Mouse (Mus musculus) hindbrain, embryonic 14.5 days (tissue): ENCODE data around the gene Pphln1. TPM values are rescaled to one million over a fixed set of nuclear protein-coding genes. Genes with fewer than 3 reads are reported as not detected.
"Not testable (repeated sequence)": the region's sequence is repeated elsewhere in the genome, so short reads cannot be mapped to it uniquely, and the experiment has no call there.

Source experiments
- ATAC-seq: fragments of 200-750 bp; cut with Nextera tagmentation; 2 replicates; pipeline ENCODE4 v1.8.0; 2017; ENCODE audit warnings: moderate number of reproducible peaks, mild to moderate bottlenecking, moderate TSS enrichment, moderate library complexity; ENCODE audit not compliant: low FRiP score
- DNase-seq: peaks from one replicate; pipeline ENCODE4 v3.0.0-alpha.2; 2015; ENCODE audit warnings: low spot score
- H3K27ac ChIP-seq: fragments of 300-500 bp; sonication (generic); 2 replicates; pipeline ENCODE4 v1.5.1; 2014; ENCODE audit warnings: mild to moderate bottlenecking, moderate library complexity
- H3K27me3 ChIP-seq: fragments of 300-500 bp; sonication (generic); 2 replicates; pipeline ENCODE4 v1.6.1; 2014; ENCODE audit warnings: mild to moderate bottlenecking, low read length, mixed read lengths; ENCODE audit not compliant: control insufficient read depth, insufficient read depth
- H3K36me3 ChIP-seq: fragments of 300-500 bp; sonication (generic); replicated peaks from 2 replicates; pipeline ENCODE4 v1.6.1; 2014; ENCODE audit not compliant: control insufficient read depth, insufficient read depth
- H3K4me1 ChIP-seq: fragments of 300-500 bp; sonication (generic); replicated peaks from 2 replicates; pipeline ENCODE4 v1.6.1; 2014; ENCODE audit warnings: antibody characterized with exemption, low read length, mixed read lengths; ENCODE audit not compliant: control insufficient read depth, insufficient read depth
- H3K4me2 ChIP-seq: fragments of 300-500 bp; sonication (generic); replicated peaks from 2 replicates; pipeline ENCODE4 v1.6.1; 2014; ENCODE audit warnings: mild to moderate bottlenecking, moderate library complexity
- H3K4me3 ChIP-seq: fragments of 300-500 bp; sonication (generic); replicated peaks from 2 replicates; pipeline ENCODE4 v1.5.1; 2014; ENCODE audit warnings: mild to moderate bottlenecking, low read length
- H3K9ac ChIP-seq: fragments of 300-500 bp; sonication (generic); 2 replicates; pipeline ENCODE4 v1.6.1; 2014
- H3K9me3 ChIP-seq: fragments of 300-500 bp; sonication (generic); 2 replicates; pipeline ENCODE4 v1.6.1; 2016; ENCODE audit warnings: low read length; ENCODE audit not compliant: control insufficient read depth
- WGBS: fragments of 180-500 bp; shearing (Covaris S2); extraction: QIAGEN DNeasy Blood & Tissue Kit; methylation state at CpG from one replicate; pipeline ENCODE4 v1.1.7; 2014; 5-methylcytosine and 5-hydroxymethylcytosine counted together
- polyA plus RNA-seq: library from polyadenylated mRNA; unstranded; fragments of >200 nt; fragmentation: Nextera tagmentation; extraction: Ambion mirVana; gene quantifications from 2 replicates; pipeline ENCODE4 v1.2.1, GENCODE M21; 2014

The Pphln1 gene
- 26.4 and 28.6 TPM in 2 replicates for polyA plus RNA-seq

DNA sequence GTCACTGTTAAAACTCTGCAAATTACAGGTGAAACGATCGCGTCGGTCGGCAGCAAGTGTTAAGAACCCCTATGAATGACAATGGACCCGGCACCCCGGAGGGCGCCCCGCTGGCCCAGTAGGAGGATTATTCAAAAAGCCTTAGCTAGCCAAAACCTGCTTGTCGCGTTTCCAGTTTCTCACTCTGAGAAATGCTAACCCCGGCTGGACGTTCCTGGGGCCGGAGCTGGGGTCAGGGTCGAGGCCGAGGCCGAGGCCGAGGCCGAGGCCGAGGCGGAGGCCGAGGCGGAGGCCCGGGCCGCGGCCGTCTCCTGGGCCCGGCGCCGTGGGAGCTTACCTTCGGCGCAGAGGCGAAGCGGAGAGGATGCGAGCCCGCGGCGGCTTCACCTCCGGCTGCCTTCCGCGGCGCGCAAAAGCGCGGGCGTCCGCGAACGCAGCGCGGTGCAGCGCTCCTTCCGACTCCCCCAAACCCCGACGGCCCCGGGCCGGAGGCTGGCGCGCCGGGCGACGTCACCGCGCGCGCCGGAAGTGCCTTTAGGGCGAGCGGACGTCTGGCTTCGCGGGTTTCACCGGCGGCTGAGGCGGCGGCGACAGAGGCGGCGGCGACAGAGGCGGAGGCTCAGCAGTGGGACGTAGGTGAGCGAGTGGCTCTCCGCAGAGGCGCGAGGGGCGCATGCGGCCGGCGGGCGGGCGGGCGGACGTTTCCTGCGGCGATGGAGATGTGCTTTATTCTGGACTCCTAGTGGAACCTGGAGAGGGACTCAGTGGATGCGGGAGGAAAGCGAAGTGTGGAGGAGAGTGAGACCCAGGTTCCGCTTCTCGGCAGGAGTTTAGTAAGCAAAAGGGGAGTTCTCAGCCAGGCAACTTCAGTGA, at the start of gene Pphln1, which contains the start of gene Zcrb1:
Pphln1 (plus strand) TSS at position 525 of the 873 bp plus-strand sequence.
Zcrb1 (minus strand) TSS at position 509 of the 873 bp plus-strand sequence.
- Histone ChIP-seq H3K4me1 (peaks cover 35% of the 10 kb centered on the region), H3K27ac (peak within 1 kb of the TSS; percentile 89), H3K9me3 (no peaks in the 10 kb centered on the region), H3K4me3 (peak within 1 kb of the TSS; percentile 100), H3K36me3 (peaks cover 27% of the 10 kb centered on the region), H3K4me2 (peak within 1 kb of the TSS; percentile 90), H3K27me3 (no peaks in the 10 kb centered on the region), H3K9ac (peak within 1 kb of the TSS; percentile 96)
- under 1% methylated on average over 82 of the region's 100 CpGs for WGBS
- DNase-seq (peak; percentile 94), ATAC-seq (peak; percentile 96)

DNA sequence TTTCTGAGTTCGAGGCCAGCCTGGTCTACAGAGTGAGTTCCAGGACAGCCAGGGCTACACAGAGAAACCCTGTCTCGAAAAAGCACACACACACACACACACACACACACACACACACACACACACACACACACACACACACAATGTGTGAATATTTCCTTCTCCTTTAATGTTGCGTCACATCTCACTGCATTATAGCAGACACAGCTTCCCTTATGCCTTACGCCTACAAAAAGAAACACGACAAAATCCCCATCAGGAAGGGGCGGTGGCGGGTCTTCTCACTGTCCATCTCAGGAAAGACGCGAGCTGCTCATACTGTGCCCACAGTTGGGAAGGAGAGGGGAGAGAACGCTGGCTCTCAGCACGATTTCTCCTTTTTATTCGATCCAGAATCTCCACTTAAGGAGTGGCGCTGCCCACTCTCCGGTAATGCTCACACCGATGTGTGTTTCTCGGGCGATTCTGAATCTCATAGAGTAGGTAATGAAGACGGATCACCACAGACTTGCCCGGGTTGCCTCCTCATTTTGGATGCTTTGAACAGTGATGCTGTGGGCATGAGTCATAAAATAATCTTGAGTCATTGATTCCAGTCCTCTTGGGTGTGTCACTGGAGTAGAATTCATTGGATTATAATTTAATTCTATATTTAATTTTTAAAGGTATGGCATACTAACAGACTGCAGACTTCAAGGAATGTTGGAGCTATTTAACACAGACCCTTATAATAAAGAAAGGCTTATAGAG, 39.6 kb upstream of the Pphln1 start:
- Histone ChIP-seq H3K4me1 (no peaks in the 10 kb centered on the region), H3K4me3 (no peak overlapping the region), H3K4me2 (no peak overlapping the region), H3K9ac (no peak overlapping the region), H3K9me3 (no peaks in the 10 kb centered on the region), H3K27me3 (no peaks in the 10 kb centered on the region), H3K27ac (no peak overlapping the region), H3K36me3 (no peaks in the 10 kb centered on the region)
- no peak for DNase-seq
- no peak for ATAC-seq
- WGBS = 90% methylated on average over 17 of the region's 19 CpGs

DNA sequence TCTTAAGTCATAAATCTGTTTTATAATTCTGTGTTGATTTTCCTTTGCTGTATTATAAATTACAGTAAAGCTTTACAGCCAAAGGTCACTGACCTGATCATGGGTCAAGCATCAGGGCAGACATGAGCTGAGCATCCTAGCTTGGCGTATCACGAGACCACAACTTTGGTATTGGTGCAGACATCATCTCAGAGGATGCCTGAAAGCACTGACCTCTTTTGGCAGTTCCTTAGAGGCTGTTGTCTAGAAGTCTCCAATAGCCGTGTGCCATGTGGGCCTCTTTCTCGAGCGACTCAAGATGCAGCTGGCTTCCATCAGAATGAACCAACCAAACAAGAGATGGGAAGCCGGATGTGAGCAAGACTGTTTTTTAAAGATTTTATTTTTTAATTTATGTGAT, 32.6 kb upstream of the Pphln1 start:
- no peak overlapping the region for H3K27ac ChIP-seq
- H3K9ac ChIP-seq = no peak overlapping the region
- H3K4me1 ChIP-seq = no peaks in the 10 kb centered on the region
- ATAC-seq = no peak
- H3K27me3 ChIP-seq = no peaks in the 10 kb centered on the region
- H3K9me3 ChIP-seq = no peaks in the 10 kb centered on the region
- H3K36me3 ChIP-seq = no peaks in the 10 kb centered on the region
- no peak overlapping the region for H3K4me2 ChIP-seq
- DNase-seq = no peak
- no peak overlapping the region for H3K4me3 ChIP-seq
- WGBS = 93% methylated on average over 6 of the region's 6 CpGs

DNA sequence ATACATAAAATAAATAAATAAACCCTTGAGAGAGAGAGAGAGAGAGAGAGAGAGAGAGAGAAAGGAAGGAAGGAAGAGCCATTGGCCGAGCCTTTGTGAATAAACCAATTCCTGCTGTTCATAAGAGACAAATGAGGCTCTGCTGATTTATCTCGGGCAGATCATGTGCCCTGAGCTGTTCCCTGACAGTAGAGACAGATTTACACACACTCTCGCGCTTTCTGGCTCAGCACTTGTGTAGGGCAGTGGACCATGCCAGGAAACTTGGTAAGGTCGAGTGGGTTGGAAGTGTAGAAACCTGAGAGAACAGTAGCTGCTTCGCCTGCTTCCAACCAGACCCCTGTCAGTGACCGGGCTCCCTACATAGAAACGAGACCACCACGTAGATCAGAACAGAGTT, 29.6 kb upstream of the Pphln1 start:
- DNase-seq (no peak), ATAC-seq (no peak)
- Histone ChIP-seq H3K36me3 (no peaks in the 10 kb centered on the region), H3K4me1 (no peaks in the 10 kb centered on the region), H3K9me3 (no peaks in the 10 kb centered on the region), H3K27ac (no peak overlapping the region), H3K4me3 (no peak overlapping the region), H3K4me2 (no peak overlapping the region), H3K9ac (no peak overlapping the region), H3K27me3 (no peaks in the 10 kb centered on the region)
- 77% methylated on average over 9 of the region's 9 CpGs for WGBS

DNA sequence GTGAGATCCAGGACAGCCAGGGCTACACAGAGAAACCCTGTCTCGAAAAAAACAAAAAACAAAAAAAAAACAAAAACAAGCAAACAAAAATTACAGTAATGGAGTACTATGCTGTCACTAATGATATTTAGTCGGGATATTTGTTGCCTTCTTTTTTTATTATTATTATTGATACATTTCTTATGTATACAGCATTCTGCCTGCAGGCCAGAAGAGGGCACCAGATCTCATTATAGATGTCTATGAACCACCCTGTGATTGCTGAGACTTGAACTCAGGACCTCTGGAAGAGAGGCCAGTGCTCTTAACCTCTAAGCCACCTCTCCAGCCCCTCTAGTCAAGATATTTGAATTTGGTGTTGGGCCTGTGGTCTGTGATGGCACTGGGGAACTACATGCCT, 26.3 kb upstream of the Pphln1 start:
- H3K9ac ChIP-seq = no peak overlapping the region
- DNase-seq (no peak), ATAC-seq (no peak)
- no peaks in the 10 kb centered on the region for H3K9me3 ChIP-seq
- 85% methylated on average over 2 of the region's 2 CpGs for WGBS
- H3K27me3 ChIP-seq = no peaks in the 10 kb centered on the region
- H3K4me3 ChIP-seq = no peak overlapping the region
- no peaks in the 10 kb centered on the region for H3K4me1 ChIP-seq
- no peak overlapping the region for H3K4me2 ChIP-seq
- H3K27ac ChIP-seq = no peak overlapping the region
- H3K36me3 ChIP-seq = no peaks in the 10 kb centered on the region

DNA sequence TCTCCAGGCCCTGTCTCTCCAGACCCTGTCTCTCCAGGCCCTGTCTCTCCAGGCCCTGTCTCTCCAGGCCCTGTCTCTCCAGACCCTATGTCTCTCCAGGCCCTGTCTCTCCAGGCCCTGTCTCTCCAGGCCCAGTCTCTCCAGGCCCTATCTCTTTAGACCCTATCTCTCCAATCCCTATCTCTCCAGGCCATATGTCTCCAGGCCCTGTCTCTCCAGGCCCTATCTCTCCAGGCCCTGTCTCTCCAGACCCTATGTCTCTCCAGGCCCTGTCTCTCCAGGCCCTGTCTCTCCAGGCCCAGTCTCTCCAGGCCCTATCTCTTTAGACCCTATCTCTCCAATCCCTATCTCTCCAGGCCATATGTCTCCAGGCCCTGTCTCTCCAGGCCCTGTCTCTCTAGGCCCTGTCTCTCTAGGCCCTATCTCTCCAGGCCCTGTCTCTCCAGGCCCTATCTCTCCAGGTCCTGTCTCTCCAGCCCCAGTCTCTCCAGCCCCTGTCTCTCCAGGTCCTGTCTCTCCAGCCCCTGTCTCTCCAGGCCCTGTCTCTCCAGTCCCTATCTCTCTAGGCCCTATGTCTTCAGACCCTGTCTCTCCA, 25.5 kb upstream of the Pphln1 start:
- not testable (repeated sequence) for H3K9ac ChIP-seq, ATAC-seq, H3K4me3 ChIP-seq, H3K27ac ChIP-seq, H3K4me1 ChIP-seq, H3K4me2 ChIP-seq, H3K9me3 ChIP-seq, DNase-seq, H3K36me3 ChIP-seq, H3K27me3 ChIP-seq

DNA sequence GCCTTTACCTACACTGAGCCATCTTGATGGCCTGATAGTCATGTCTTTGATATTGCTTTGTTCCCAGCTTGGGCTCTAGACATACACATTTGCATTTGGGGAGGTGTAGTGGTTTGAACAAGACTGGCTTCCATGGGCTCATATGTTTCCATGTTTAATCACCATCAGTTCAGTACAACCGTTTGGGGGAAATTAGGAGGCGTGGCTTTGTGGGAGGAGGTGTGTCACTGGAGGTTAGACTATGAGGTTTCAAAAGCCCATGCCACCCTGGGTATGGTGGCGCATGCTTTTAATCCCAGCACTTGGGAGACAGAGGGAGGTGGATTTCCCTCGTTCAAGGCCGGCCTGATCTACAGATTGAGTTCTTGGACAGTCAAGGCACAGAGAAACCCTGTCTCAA, 22.5 kb upstream of the Pphln1 start:
- Histone ChIP-seq H3K36me3 (no peaks in the 10 kb centered on the region), H3K4me3 (no peak overlapping the region), H3K4me2 (no peak overlapping the region), H3K27me3 (no peaks in the 10 kb centered on the region), H3K9me3 (no peaks in the 10 kb centered on the region), H3K27ac (no peak overlapping the region), H3K9ac (no peak overlapping the region), H3K4me1 (no peaks in the 10 kb centered on the region)
- 89% methylated on average over 5 of the region's 5 CpGs for WGBS
- DNase-seq (no peak), ATAC-seq (no peak)

DNA sequence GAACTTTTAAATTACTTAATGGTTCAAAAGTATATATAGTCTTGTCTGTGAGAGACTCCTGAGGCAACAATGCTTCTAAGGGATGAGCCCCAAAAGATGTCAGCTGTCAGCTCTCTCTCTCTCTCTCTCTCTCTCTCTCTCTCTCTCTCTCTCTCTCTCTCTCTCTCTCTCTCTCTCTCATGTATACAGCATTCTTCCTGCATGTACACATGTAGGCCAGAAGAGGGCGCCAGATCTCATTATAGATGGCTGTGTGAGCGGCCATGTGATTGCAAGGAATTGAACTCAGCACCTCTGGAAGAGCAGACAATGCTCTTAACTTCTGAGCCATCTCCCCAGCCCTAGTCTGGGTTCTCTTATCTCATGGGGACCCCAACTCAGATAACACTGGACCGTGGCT, 19.0 kb upstream of the Pphln1 start:
- 70% methylated on average over 3 of the region's 3 CpGs for WGBS
- Histone ChIP-seq H3K4me3 (no peak overlapping the region), H3K9ac (no peak overlapping the region), H3K36me3 (no peaks in the 10 kb centered on the region; the same call in 1 of the 2 replicates), H3K4me2 (no peak overlapping the region), H3K27ac (no peak overlapping the region), H3K4me1 (no peaks in the 10 kb centered on the region), H3K27me3 (no peaks in the 10 kb centered on the region), H3K9me3 (no peaks in the 10 kb centered on the region)
- ATAC-seq (no peak), DNase-seq (no peak)

DNA sequence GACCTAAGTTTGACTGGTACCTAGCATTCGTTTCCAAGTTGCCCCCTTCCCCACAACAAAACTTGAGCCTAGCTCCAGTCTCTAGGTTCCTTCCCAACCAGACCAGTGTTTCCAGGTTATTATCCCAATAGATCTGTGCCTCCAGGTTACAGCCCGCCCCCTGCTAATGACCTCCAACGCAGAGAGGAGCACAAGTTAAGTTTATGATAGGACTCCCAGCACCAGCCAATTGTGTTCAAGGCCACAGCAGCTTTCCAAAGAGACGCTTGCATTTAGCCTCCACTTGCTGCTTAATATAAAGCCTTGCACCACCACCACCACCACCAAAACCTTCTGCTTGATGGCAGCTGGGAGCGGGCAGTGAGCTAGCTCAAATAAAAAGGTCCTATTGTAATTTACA, 16.8 kb upstream of the Pphln1 start:
- Histone ChIP-seq H3K4me3 (no peak overlapping the region), H3K27ac (no peak overlapping the region), H3K4me1 (no peaks in the 10 kb centered on the region), H3K4me2 (no peak overlapping the region), H3K9ac (no peak overlapping the region), H3K9me3 (no peaks in the 10 kb centered on the region), H3K36me3 (peaks cover 14% of the 10 kb centered on the region), H3K27me3 (no peaks in the 10 kb centered on the region)
- DNase-seq = no peak
- no peak for ATAC-seq
- 74% methylated on average over 5 of the region's 5 CpGs for WGBS
